Mouse (Mus musculus) heart, adult 2 months (tissue): ENCODE measurements at regions not wholly inside any gene's neighbourhood (a gene's known extent, or its start where the extent isn't known, plus 50 kb on each side); places are given as distances from the start of the nearest gene placed in this dataset.

ENCODE experiments used
- CTCF ChIP-seq: fragments of 200-600 bp; IDR thresholded peaks from 2 replicates; pipeline ENCODE4 v1.8.1; 2022; ENCODE audit warnings: antibody characterized with exemption, mild to moderate bottlenecking, moderate library complexity
- EP300 ChIP-seq: fragments of 200-500 bp; IDR thresholded peaks from 2 replicates; pipeline ENCODE4 v1.6.1; 2011; ENCODE audit warnings: low read depth, low read length, control low read depth; ENCODE audit not compliant: insufficient read depth
- POLR2A ChIP-seq: fragments of 200-500 bp; IDR thresholded peaks from 2 replicates; pipeline ENCODE4 v1.6.1; 2011; ENCODE audit warnings: mild to moderate bottlenecking, low read depth, low read length, control low read depth; ENCODE audit not compliant: insufficient read depth

- no peak for TF ChIP-seq CTCF
- TF ChIP-seq POLR2A: no peak
- TF ChIP-seq EP300: no peak
Observed at GRCm38 (mm10) chr1:185103803-185104202, 100.1 kb upstream of the Rab3gap2 start.
